ENCODE assay signal across 8 mouse cellular contexts in the genomic region with DNA sequence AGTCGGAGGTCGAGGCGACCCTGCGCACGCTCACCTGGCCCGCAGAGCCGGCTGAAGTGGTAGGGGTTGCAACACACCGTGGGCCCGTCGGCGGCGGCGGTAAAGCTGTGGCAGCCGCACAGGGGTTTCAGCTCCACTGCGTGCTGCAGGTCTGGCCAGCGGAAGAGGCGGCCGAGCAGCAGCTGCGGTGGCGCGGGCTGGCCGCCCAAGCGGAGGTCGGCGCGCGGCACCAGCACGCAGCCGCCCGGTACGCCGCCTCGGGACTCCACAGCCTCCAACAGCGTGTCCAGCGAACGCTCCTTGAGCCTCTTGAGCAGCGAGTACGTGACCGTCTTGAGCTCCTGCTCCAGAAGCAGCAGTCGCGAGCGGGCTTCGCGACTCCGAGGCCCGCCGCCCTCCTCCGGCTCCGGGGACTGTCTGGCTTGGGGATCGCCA. TPM values are rescaled to one million over a fixed set of nuclear protein-coding genes. Genes with fewer than 3 reads are reported as not detected.
DNase-seq lines count a peak whose midpoint lies in the region; ATAC-seq and TF ChIP-seq lines count a peak whose summit lies in the region.

No protein-coding gene starts in this region.

- H3K4me3 ChIP-seq in ES-E14 (ENCODE audit: insufficient read depth in 1 of 2, low read depth in 1 of 2, low read length in 2 of 2, poor library complexity in 1 of 2, severe bottlenecking in 1 of 2) = peak overlapping the region; percentile 77
- H3K4me3 ChIP-seq in forebrain, embryonic 16.5 days (replicated peaks; ENCODE audit: low read length) = peak overlapping the region; percentile 56
- H3K4me3 ChIP-seq in kidney, postnatal 0 days (replicated peaks; ENCODE audit: low read depth, low read length) = peak overlapping the region; percentile 81

- H3K27me3 ChIP-seq in forebrain, embryonic 16.5 days (replicated peaks; ENCODE audit: control insufficient read depth, insufficient read depth, low read length) = peaks cover 18% of the 10 kb centered on the region
- no peaks in the 10 kb centered on the region for H3K27me3 ChIP-seq in kidney, postnatal 0 days (ENCODE audit: insufficient read depth, low read length)

- no peak overlapping the region for H3K27ac ChIP-seq in ES-E14 (ENCODE audit: insufficient read depth, low read depth, low read length, poor library complexity, severe bottlenecking)
- H3K27ac ChIP-seq in forebrain, embryonic 16.5 days (ENCODE audit: low read length) = no peak overlapping the region
- H3K27ac ChIP-seq in kidney, postnatal 0 days = peak overlapping the region; percentile 97

- in situ Hi-C loops in ES-E14 (cut with MboI; ENCODE audit: low sequenced_read_pairs in 2 of 2, unreplicated experiment in 2 of 2) = loop anchor here in 1 of 2 experiments (10.0 kb wide), 1 partner anchor 65 kb away; no protein-coding TSS in a partner anchor

- TF ChIP-seq CTCF in kidney, postnatal 0 days (IDR thresholded peaks at IDR 0.05; ENCODE audit: low read depth) = no peak

- intact Hi-C loops in heart, postnatal 25 days (cut with DNase I) = loop anchor here (1.0 kb wide), 1 partner anchor 60 kb away; no protein-coding TSS in a partner anchor

- no peak for ATAC-seq in forebrain, embryonic 16.5 days
- no peak for ATAC-seq in kidney, postnatal 0 days (replicated peaks; ENCODE audit: low FRiP score, low read depth)
- ATAC-seq in megakaryocyte progenitor cell, adult 5-6 weeks (replicated peaks; ENCODE audit: poor library complexity) = no peak
- ATAC-seq in monocyte, adult 5-6 weeks (replicated peaks; ENCODE audit: insufficient number of reproducible peaks, low FRiP score, low TSS enrichment, poor library complexity, severe bottlenecking) = no peak

- WGBS in forebrain, embryonic 16.5 days = under 1% methylated on average over 43 of the region's 50 CpGs
- WGBS in kidney, postnatal 0 days = under 1% methylated on average over 50 of the region's 50 CpGs

- peak overlapping the region; percentile 66 for H3K9ac ChIP-seq in ES-E14 (ENCODE audit: insufficient read depth, low read depth, low read length, poor library complexity, severe bottlenecking)
- H3K9ac ChIP-seq in forebrain, embryonic 16.5 days (replicated peaks; ENCODE audit: low read depth, low read length) = peak overlapping the region; percentile 73
- peak overlapping the region; percentile 98 for H3K9ac ChIP-seq in kidney, postnatal 0 days (ENCODE audit: low read depth, low read length)

- H3K9me3 ChIP-seq in ES-E14 (ENCODE audit: control insufficient read depth, insufficient read depth, low read depth, low read length) = no peaks in the 10 kb centered on the region
- no peaks in the 10 kb centered on the region for H3K9me3 ChIP-seq in forebrain, embryonic 16.5 days (ENCODE audit: control insufficient read depth, low read length)
- no peaks in the 10 kb centered on the region for H3K9me3 ChIP-seq in kidney, postnatal 0 days (replicated peaks; ENCODE audit: low read length)

- H3K4me2 ChIP-seq in forebrain, embryonic 16.5 days (ENCODE audit: low read length) = peak overlapping the region; percentile 86
- H3K4me2 ChIP-seq in kidney, postnatal 0 days (ENCODE audit: low read length) = peak overlapping the region; percentile 94

- H3K36me3 ChIP-seq in ES-E14 (ENCODE audit: control insufficient read depth, insufficient read depth, low read length, poor library complexity, severe bottlenecking) = no peaks in the 10 kb centered on the region
- no peaks in the 10 kb centered on the region for H3K36me3 ChIP-seq in forebrain, embryonic 16.5 days (ENCODE audit: control insufficient read depth, insufficient read depth)
- no peaks in the 10 kb centered on the region for H3K36me3 ChIP-seq in kidney, postnatal 0 days (ENCODE audit: insufficient read depth, low read length)

- peaks cover 3 to 14% of the 10 kb centered on the region in 2 experiments; a peak in 3 of 4 replicates for H3K4me1 ChIP-seq in ES-E14 (ENCODE audit: control insufficient read depth in 2 of 2, insufficient read depth in 2 of 2, low read length in 2 of 2, poor library complexity in 1 of 2)
- H3K4me1 ChIP-seq in forebrain, embryonic 16.5 days (replicated peaks; ENCODE audit: control insufficient read depth, insufficient read depth, low read length) = peaks cover 63% of the 10 kb centered on the region
- peaks cover 33% of the 10 kb centered on the region for H3K4me1 ChIP-seq in kidney, postnatal 0 days (replicated peaks; ENCODE audit: insufficient read depth, low read length)

- DNase-seq in heart, adult 11 months = peak; percentile 93
- no peak for DNase-seq in heart, postnatal 25 days (ENCODE audit: low spot score)
- DNase-seq in ES-E14 (ENCODE audit: low read depth, low spot score) = no peak
- no peak for DNase-seq in kidney, postnatal 0 days (ENCODE audit: low spot score)
- peak; percentile 32 for DNase-seq in lung, postnatal 25 days (ENCODE audit: low spot score)

TF ChIP-seq in ES-E14, 5 proteins besides CTCF, POLR2A, EP300 and RAD21:
- TF ChIP-seq CHD2 (IDR thresholded peaks at IDR 0.05; ENCODE audit: low read depth, low read length) = no peak
- no peak for TF ChIP-seq ZNF384 (IDR thresholded peaks at IDR 0.05; ENCODE audit: low read depth, low read length)
- TF ChIP-seq ZC3H11A (IDR thresholded peaks at IDR 0.05; ENCODE audit: borderline replicate concordance, low read depth, low read length) = no peak
- TF ChIP-seq MAFK (IDR thresholded peaks at IDR 0.05; ENCODE audit: insufficient read depth, low read depth, low read length) = no peak
- no peak for TF ChIP-seq HCFC1 (IDR thresholded peaks at IDR 0.05; ENCODE audit: borderline replicate concordance, insufficient read depth, low read length)

RNA-seq across cellular contexts. Expression of gene Smad6, which starts 1.7 kb away (rescaled TPM):
- total RNA-seq in heart, postnatal 25 days (2021) = 10 to 100 TPM in 1 of 2 experiments, 1 to 10 TPM in 1; 9.8 to 13.6 TPM
- total RNA-seq in ES-E14 (2012; rRNA removed) = 6.8 and 8.7 TPM in 2 replicates
- polyA plus RNA-seq in forebrain, embryonic 16.5 days (2015; fragmentation: Nextera tagmentation; extraction: Ambion mirVana) = 1.5 and 1.6 TPM in 2 replicates
- polyA plus RNA-seq in kidney, postnatal 0 days (2015; fragmentation: Nextera tagmentation; extraction: Ambion mirVana) = 7.2 and 10.6 TPM in 2 replicates
- 0.34 and 0.72 TPM in 2 replicates for total RNA-seq in megakaryocyte progenitor cell, adult 5-6 weeks (2015)
- total RNA-seq in megakaryocyte progenitor cell, adult 5-6 weeks (2017) = 1.2 TPM in 2 replicates
- total RNA-seq in monocyte, adult 5-6 weeks (2017) = 0.43 to 2.4 TPM (median 0.86 TPM) in 3 replicates

Comparison
In these comparisons a context has a peak if more than half of its experiments do, and no peak if none do; other contexts are left out.
1. DNase-seq: peak in heart, adult 11 months (single experiment) and lung, postnatal 25 days (single experiment); none in heart, postnatal 25 days (single experiment), ES-E14 (single experiment) and kidney, postnatal 0 days (single experiment).
2. Peak in every context shown above with its lines, with median percentiles within 50 percentile points of each other: H3K4me3 ChIP-seq and H3K9ac ChIP-seq.